Mouse (Mus musculus): ENCODE data around the gene Cenpf. TPM values are rescaled to one million over a fixed set of nuclear protein-coding genes. Genes with fewer than 3 reads are reported as not detected.
A peak's percentile ranks its signal among the peaks of the same experiment; 100 is the strongest.

The Cenpf gene
- polyA plus RNA-seq, 1 experiment from 2014 or later, result 18.9 TPM

GRCm38 (mm10) chr1:189633791-189634190 is 54.1 kb downstream of the Cenpf start:
- TF ChIP-seq CTCF (IDR thresholded peaks at IDR 0.05; ENCODE audit: low read depth), result no peak
- no peak overlapping the region for H3K9ac ChIP-seq (ENCODE audit: low read depth, low read length)
- H3K27me3 ChIP-seq (replicated peaks; ENCODE audit: control insufficient read depth, insufficient read depth, low read length), result no peaks in the 10 kb centered on the region
- H3K4me1 ChIP-seq (replicated peaks; ENCODE audit: control insufficient read depth, insufficient read depth, low read length), result no peaks in the 10 kb centered on the region
- no peak for ATAC-seq
- no peak overlapping the region for H3K27ac ChIP-seq (ENCODE audit: low read depth, low read length)
- 52% methylated on average over 5 of the region's 5 CpGs for WGBS
- H3K9me3 ChIP-seq (ENCODE audit: control insufficient read depth), result no peaks in the 10 kb centered on the region
- no peak overlapping the region for H3K4me3 ChIP-seq (ENCODE audit: low read depth, low read length)
- no peaks in the 10 kb centered on the region for H3K36me3 ChIP-seq (ENCODE audit: control insufficient read depth, insufficient read depth)
- H3K4me2 ChIP-seq (replicated peaks; ENCODE audit: low read depth), result no peak overlapping the region

DNA sequence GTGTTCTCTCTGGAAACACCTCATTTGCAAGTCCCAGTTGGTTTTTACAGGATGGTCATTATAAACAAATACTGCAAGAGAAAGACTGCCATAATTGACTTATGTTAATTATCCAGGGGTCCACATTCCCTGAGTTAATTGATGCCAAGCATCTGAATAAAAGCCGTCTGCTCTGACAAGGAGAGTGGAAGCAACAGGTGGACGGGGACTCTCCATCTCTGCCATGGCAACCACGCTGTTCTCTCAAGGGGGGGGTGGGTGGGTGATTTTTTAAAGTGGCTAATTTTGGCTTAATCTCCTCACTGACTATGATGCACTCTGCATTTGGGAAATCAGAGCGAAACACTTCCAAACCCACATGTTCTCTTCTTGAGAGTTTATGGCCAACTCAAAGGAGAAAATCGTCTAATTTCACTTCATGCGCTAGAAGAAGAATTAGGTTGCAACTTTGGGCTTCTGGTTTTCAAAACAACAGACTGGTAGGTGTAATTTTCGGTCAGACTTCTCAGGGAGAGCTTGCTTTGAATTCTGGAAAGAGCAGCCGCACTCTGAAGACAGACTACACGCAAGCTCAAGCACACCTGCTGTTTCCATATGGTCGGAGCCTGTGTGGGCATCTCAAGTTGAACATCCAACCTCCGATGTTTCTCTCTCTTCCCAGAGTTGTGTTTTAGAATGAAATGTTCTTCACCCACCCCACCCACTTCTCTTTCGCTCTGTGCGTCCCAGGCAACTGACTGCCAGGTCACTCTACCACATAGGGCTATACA is 55.8 kb downstream of the Cenpf start:
- Histone ChIP-seq H3K4me3 (ENCODE audit: low read depth, low read length) (no peak overlapping the region), H3K9me3 (ENCODE audit: control insufficient read depth) (no peaks in the 10 kb centered on the region), H3K4me1 (replicated peaks; ENCODE audit: control insufficient read depth, insufficient read depth, low read length) (no peaks in the 10 kb centered on the region), H3K27me3 (replicated peaks; ENCODE audit: control insufficient read depth, insufficient read depth, low read length) (no peaks in the 10 kb centered on the region), H3K4me2 (replicated peaks; ENCODE audit: low read depth) (no peak overlapping the region), H3K36me3 (ENCODE audit: control insufficient read depth, insufficient read depth) (no peaks in the 10 kb centered on the region), H3K27ac (ENCODE audit: low read depth, low read length) (no peak overlapping the region), H3K9ac (ENCODE audit: low read depth, low read length) (no peak overlapping the region)
- TF ChIP-seq CTCF (IDR thresholded peaks at IDR 0.05; ENCODE audit: low read depth), result no peak
- ATAC-seq, result no peak
- WGBS, result 86% methylated on average over 13 of the region's 13 CpGs

DNA sequence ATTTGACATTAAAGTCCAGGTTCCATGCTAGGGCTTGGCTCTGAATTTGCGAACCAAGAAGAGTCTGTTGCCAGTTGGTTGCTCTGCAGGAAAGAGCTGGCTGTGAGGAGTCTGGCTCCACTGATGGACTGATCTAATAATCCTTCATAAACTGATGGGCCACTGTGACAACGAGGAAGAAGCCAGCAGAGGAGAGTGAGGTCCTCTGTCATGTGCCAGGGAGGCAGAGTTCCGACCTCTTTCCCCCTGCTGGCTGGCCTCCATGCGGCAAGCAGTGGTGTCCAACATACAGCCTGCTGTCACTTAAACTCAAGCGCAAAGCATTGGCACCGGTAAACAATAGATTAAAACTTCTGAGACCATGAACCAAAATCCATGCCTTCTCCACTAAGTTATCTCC is 57.9 kb downstream of the Cenpf start:
- H3K27ac ChIP-seq (ENCODE audit: low read depth, low read length), result no peak overlapping the region
- H3K27me3 ChIP-seq (replicated peaks; ENCODE audit: control insufficient read depth, insufficient read depth, low read length), result no peaks in the 10 kb centered on the region
- no peak overlapping the region for H3K9ac ChIP-seq (ENCODE audit: low read depth, low read length)
- no peak overlapping the region for H3K4me2 ChIP-seq (replicated peaks; ENCODE audit: low read depth)
- no peak for ATAC-seq
- no peak overlapping the region for H3K4me3 ChIP-seq (ENCODE audit: low read depth, low read length)
- H3K9me3 ChIP-seq (ENCODE audit: control insufficient read depth), result no peaks in the 10 kb centered on the region
- WGBS, result 75% methylated on average over 6 of the region's 6 CpGs
- H3K36me3 ChIP-seq (ENCODE audit: control insufficient read depth, insufficient read depth), result no peaks in the 10 kb centered on the region
- H3K4me1 ChIP-seq (replicated peaks; ENCODE audit: control insufficient read depth, insufficient read depth, low read length), result no peaks in the 10 kb centered on the region
- TF ChIP-seq CTCF (IDR thresholded peaks at IDR 0.05; ENCODE audit: low read depth), result no peak

GRCm38 (mm10) chr1:189627976-189628768 is 59.7 kb downstream of the Cenpf start:
- ATAC-seq, result no peak

GRCm38 (mm10) chr1:189624756-189625155 is 63.1 kb downstream of the Cenpf start:
- WGBS, result 87% methylated on average over 7 of the region's 7 CpGs
- Histone ChIP-seq H3K4me1 (replicated peaks; ENCODE audit: control insufficient read depth, insufficient read depth, low read length) (no peaks in the 10 kb centered on the region), H3K27me3 (replicated peaks; ENCODE audit: control insufficient read depth, insufficient read depth, low read length) (no peaks in the 10 kb centered on the region), H3K36me3 (ENCODE audit: control insufficient read depth, insufficient read depth) (no peaks in the 10 kb centered on the region), H3K4me2 (replicated peaks; ENCODE audit: low read depth) (no peak overlapping the region), H3K27ac (ENCODE audit: low read depth, low read length) (no peak overlapping the region), H3K9me3 (ENCODE audit: control insufficient read depth) (no peaks in the 10 kb centered on the region), H3K4me3 (ENCODE audit: low read depth, low read length) (no peak overlapping the region), H3K9ac (ENCODE audit: low read depth, low read length) (no peak overlapping the region)
- ATAC-seq, result no peak
- TF ChIP-seq CTCF (IDR thresholded peaks at IDR 0.05; ENCODE audit: low read depth), result no peak

More at GRCm38 (mm10) chr1:189627976-189628768, 59.7 kb downstream of the Cenpf start:
- no peak overlapping the region for H3K4me3 ChIP-seq (ENCODE audit: low read depth, low read length)
- WGBS, result 69% methylated on average over 9 of the region's 9 CpGs
- H3K27ac ChIP-seq (ENCODE audit: low read depth, low read length), result no peak overlapping the region
- H3K27me3 ChIP-seq (replicated peaks; ENCODE audit: control insufficient read depth, insufficient read depth, low read length), result no peaks in the 10 kb centered on the region
- no peaks in the 10 kb centered on the region for H3K4me1 ChIP-seq (replicated peaks; ENCODE audit: control insufficient read depth, insufficient read depth, low read length)
- H3K9ac ChIP-seq (ENCODE audit: low read depth, low read length), result no peak overlapping the region
- H3K9me3 ChIP-seq (ENCODE audit: control insufficient read depth), result no peaks in the 10 kb centered on the region
- H3K36me3 ChIP-seq (ENCODE audit: control insufficient read depth, insufficient read depth), result no peaks in the 10 kb centered on the region
- no peak overlapping the region for H3K4me2 ChIP-seq (replicated peaks; ENCODE audit: low read depth)
- peak; percentile 83 for TF ChIP-seq CTCF (IDR thresholded peaks at IDR 0.05; ENCODE audit: low read depth)

- H3K36me3 ChIP-seq (ENCODE audit: control insufficient read depth, insufficient read depth), result no peaks in the 10 kb centered on the region
- H3K4me1 ChIP-seq (replicated peaks; ENCODE audit: control insufficient read depth, insufficient read depth, low read length), result no peaks in the 10 kb centered on the region
- TF ChIP-seq CTCF (IDR thresholded peaks at IDR 0.05; ENCODE audit: low read depth), result no peak
- no peak overlapping the region for H3K27ac ChIP-seq (ENCODE audit: low read depth, low read length)
- no peak overlapping the region for H3K9ac ChIP-seq (ENCODE audit: low read depth, low read length)
- no peak for ATAC-seq
- H3K4me2 ChIP-seq (replicated peaks; ENCODE audit: low read depth), result no peak overlapping the region
- no peak overlapping the region for H3K4me3 ChIP-seq (ENCODE audit: low read depth, low read length)
- 0 out of 2 replicates have a peak, but pooled peaks cover 4% of the 10 kb centered on the region for H3K27me3 ChIP-seq (replicated peaks; ENCODE audit: control insufficient read depth, insufficient read depth, low read length)
- H3K9me3 ChIP-seq (ENCODE audit: control insufficient read depth), result no peaks in the 10 kb centered on the region
- WGBS, result 16% methylated on average over 13 of the region's 13 CpGs
These were observed 68.7 kb downstream of the Cenpf start for GRCm38 (mm10) chr1:189618970-189619740.
